Mouse (Mus musculus): ENCODE measurements at regions not wholly inside any gene's neighbourhood (a gene's known extent, or its start where the extent isn't known, plus 50 kb on each side); places are given as distances from the start of the nearest gene placed in this dataset.
A peak's percentile ranks its signal among the peaks of the same experiment; 100 is the strongest.

GRCm38 (mm10) chr8:109416327-109417100 is 77.3 kb upstream of the Pmfbp1 start:
- DNase-seq: no peak

GRCm38 (mm10) chr8:109417222-109417621 is 76.6 kb upstream of the Pmfbp1 start:
- DNase-seq: peak; percentile 42

GRCm38 (mm10) chr8:109417971-109418370 is 75.9 kb upstream of the Pmfbp1 start:
- no peak for DNase-seq

- DNase-seq: no peak
Measured at GRCm38 (mm10) chr8:109419029-109419596, 74.7 kb upstream of the Pmfbp1 start.

- no peak for DNase-seq
Measured at GRCm38 (mm10) chr8:109424004-109424403, 69.8 kb upstream of the Pmfbp1 start.

- no peak for DNase-seq
Measured at GRCm38 (mm10) chr8:109428551-109428950, 65.3 kb upstream of the Pmfbp1 start.

- DNase-seq: no peak
Measured at GRCm38 (mm10) chr8:109434538-109434937, 59.3 kb upstream of the Pmfbp1 start.

- no peak for DNase-seq
Measured at GRCm38 (mm10) chr8:109436056-109436455, 57.8 kb upstream of the Pmfbp1 start.

- DNase-seq: no peak
Measured at GRCm38 (mm10) chr8:109436830-109437567, 56.8 kb upstream of the Pmfbp1 start.

GRCm38 (mm10) chr8:109438531-109438930 is 55.3 kb upstream of the Pmfbp1 start:
- DNase-seq: no peak
